Mouse (Mus musculus): ENCODE data around the gene Auts2. TPM values are rescaled to one million over a fixed set of nuclear protein-coding genes. Genes with fewer than 3 reads are reported as not detected.

Gene Auts2
- polyA plus RNA-seq, 1 experiment: 9.6 TPM

GRCm38 (mm10) chr5:131492535-131492934, 1050.6 kb downstream of the Auts2 start:
- no peak for TF ChIP-seq POLR2A (IDR thresholded peaks at IDR 0.05; ENCODE audit: borderline replicate concordance, extremely low read depth, low read depth, low read length)
- no peak for TF ChIP-seq CTCF (IDR thresholded peaks at IDR 0.05; ENCODE audit: insufficient read depth, low read length)
- Histone ChIP-seq H3K4me1 (ENCODE audit: control insufficient read depth, insufficient read depth, low read length) (no peaks in the 10 kb centered on the region), H3K4me3 (replicated peaks; ENCODE audit: extremely low read depth, low read depth, low read length) (no peak overlapping the region)
- DNase-seq: no peak
- 82% methylated on average over 8 of the region's 8 CpGs for WGBS

GRCm38 (mm10) chr5:131491843-131492242, 1051.3 kb downstream of the Auts2 start:
- no peaks in the 10 kb centered on the region for H3K4me1 ChIP-seq (ENCODE audit: control insufficient read depth, insufficient read depth, low read length)
- DNase-seq: no peak
- 53% methylated on average over 8 of the region's 8 CpGs for WGBS
- TF ChIP-seq CTCF (IDR thresholded peaks at IDR 0.05; ENCODE audit: insufficient read depth, low read length) (no peak), POLR2A (IDR thresholded peaks at IDR 0.05; ENCODE audit: borderline replicate concordance, extremely low read depth, low read depth, low read length) (no peak)
- H3K4me3 ChIP-seq (replicated peaks; ENCODE audit: extremely low read depth, low read depth, low read length): no peak overlapping the region

GRCm38 (mm10) chr5:131490811-131491210, 1052.3 kb downstream of the Auts2 start:
- 65% methylated on average over 2 of the region's 2 CpGs for WGBS
- Histone ChIP-seq H3K4me1 (ENCODE audit: control insufficient read depth, insufficient read depth, low read length) (no peaks in the 10 kb centered on the region), H3K4me3 (replicated peaks; ENCODE audit: extremely low read depth, low read depth, low read length) (no peak overlapping the region)
- no peak for TF ChIP-seq CTCF (IDR thresholded peaks at IDR 0.05; ENCODE audit: insufficient read depth, low read length)
- no peak for TF ChIP-seq POLR2A (IDR thresholded peaks at IDR 0.05; ENCODE audit: borderline replicate concordance, extremely low read depth, low read depth, low read length)
- no peak for DNase-seq

- H3K4me3 ChIP-seq (replicated peaks; ENCODE audit: extremely low read depth, low read depth, low read length): no peak overlapping the region
Observed at GRCm38 (mm10) chr5:131489846-131490245, 1053.3 kb downstream of the Auts2 start.

GRCm38 (mm10) chr5:131486527-131486926, 1056.6 kb downstream of the Auts2 start:
- WGBS: 74% methylated on average over 4 of the region's 4 CpGs
- TF ChIP-seq CTCF (IDR thresholded peaks at IDR 0.05; ENCODE audit: insufficient read depth, low read length): no peak
- no peak for TF ChIP-seq POLR2A (IDR thresholded peaks at IDR 0.05; ENCODE audit: borderline replicate concordance, extremely low read depth, low read depth, low read length)
- DNase-seq: no peak
- no peaks in the 10 kb centered on the region for H3K4me1 ChIP-seq (ENCODE audit: control insufficient read depth, insufficient read depth, low read length)
- H3K4me3 ChIP-seq (replicated peaks; ENCODE audit: extremely low read depth, low read depth, low read length): no peak overlapping the region

More at GRCm38 (mm10) chr5:131489846-131490245, 1053.3 kb downstream of the Auts2 start:
- H3K4me1 ChIP-seq (ENCODE audit: control insufficient read depth, insufficient read depth, low read length): no peaks in the 10 kb centered on the region
- no peak for DNase-seq
- 91% methylated on average over 7 of the region's 7 CpGs for whole genome bisulfite sequencing
- no peak for TF ChIP-seq CTCF (IDR thresholded peaks at IDR 0.05; ENCODE audit: insufficient read depth, low read length)
- no peak for TF ChIP-seq POLR2A (IDR thresholded peaks at IDR 0.05; ENCODE audit: borderline replicate concordance, extremely low read depth, low read depth, low read length)

- TF ChIP-seq CTCF (IDR thresholded peaks at IDR 0.05; ENCODE audit: insufficient read depth, low read length) (no peak), POLR2A (IDR thresholded peaks at IDR 0.05; ENCODE audit: borderline replicate concordance, extremely low read depth, low read depth, low read length) (no peak)
- DNase-seq: no peak
- Histone ChIP-seq H3K4me1 (ENCODE audit: control insufficient read depth, insufficient read depth, low read length) (no peaks in the 10 kb centered on the region), H3K4me3 (replicated peaks; ENCODE audit: extremely low read depth, low read depth, low read length) (no peak overlapping the region)
Observed at GRCm38 (mm10) chr5:131475278-131475677, 1067.9 kb downstream of the Auts2 start.

- H3K4me1 ChIP-seq (ENCODE audit: control insufficient read depth, insufficient read depth, low read length): no peaks in the 10 kb centered on the region
- 93% methylated on average over 4 of the region's 4 CpGs for WGBS
- TF ChIP-seq CTCF (IDR thresholded peaks at IDR 0.05; ENCODE audit: insufficient read depth, low read length) (no peak), POLR2A (IDR thresholded peaks at IDR 0.05; ENCODE audit: borderline replicate concordance, extremely low read depth, low read depth, low read length) (no peak)
- no peak overlapping the region for H3K4me3 ChIP-seq (replicated peaks; ENCODE audit: extremely low read depth, low read depth, low read length)
- DNase-seq: no peak
Observed at GRCm38 (mm10) chr5:131468609-131469008, 1074.5 kb downstream of the Auts2 start.

GRCm38 (mm10) chr5:131466131-131466530, 1077.0 kb downstream of the Auts2 start:
- DNase-seq: no peak
- no peak overlapping the region for H3K4me3 ChIP-seq (replicated peaks; ENCODE audit: extremely low read depth, low read depth, low read length)
- WGBS: 97% methylated on average over 9 of the region's 9 CpGs
- TF ChIP-seq POLR2A (IDR thresholded peaks at IDR 0.05; ENCODE audit: borderline replicate concordance, extremely low read depth, low read depth, low read length) (no peak), CTCF (IDR thresholded peaks at IDR 0.05; ENCODE audit: insufficient read depth, low read length) (no peak)
- H3K4me1 ChIP-seq (ENCODE audit: control insufficient read depth, insufficient read depth, low read length): no peaks in the 10 kb centered on the region

- TF ChIP-seq CTCF (IDR thresholded peaks at IDR 0.05; ENCODE audit: insufficient read depth, low read length) (no peak), POLR2A (IDR thresholded peaks at IDR 0.05; ENCODE audit: borderline replicate concordance, extremely low read depth, low read depth, low read length) (no peak)
- WGBS: 97% methylated on average over 6 of the region's 6 CpGs
- no peak for DNase-seq
- no peaks in the 10 kb centered on the region for H3K4me1 ChIP-seq (ENCODE audit: control insufficient read depth, insufficient read depth, low read length)
- H3K4me3 ChIP-seq (replicated peaks; ENCODE audit: extremely low read depth, low read depth, low read length): no peak overlapping the region
Observed at GRCm38 (mm10) chr5:131463402-131463801, 1079.7 kb downstream of the Auts2 start.

GRCm38 (mm10) chr5:131459951-131460350, 1083.2 kb downstream of the Auts2 start:
- no peak for TF ChIP-seq CTCF (IDR thresholded peaks at IDR 0.05; ENCODE audit: insufficient read depth, low read length)
- TF ChIP-seq POLR2A (IDR thresholded peaks at IDR 0.05; ENCODE audit: borderline replicate concordance, extremely low read depth, low read depth, low read length): no peak
- H3K4me1 ChIP-seq (ENCODE audit: control insufficient read depth, insufficient read depth, low read length): no peaks in the 10 kb centered on the region
- DNase-seq: no peak
- H3K4me3 ChIP-seq (replicated peaks; ENCODE audit: extremely low read depth, low read depth, low read length): no peak overlapping the region
- 73% methylated on average over 6 of the region's 6 CpGs for WGBS

Data from lung, adult 2 months (tissue).